Mouse (Mus musculus): ENCODE results near the gene Suv39h1. TPM values are rescaled to one million over a fixed set of nuclear protein-coding genes. Genes with fewer than 3 reads are reported as not detected.

Suv39h1 gene
- total RNA-seq (2023): 10 to 100 TPM; 31.4 to 35.9 TPM

DNA sequence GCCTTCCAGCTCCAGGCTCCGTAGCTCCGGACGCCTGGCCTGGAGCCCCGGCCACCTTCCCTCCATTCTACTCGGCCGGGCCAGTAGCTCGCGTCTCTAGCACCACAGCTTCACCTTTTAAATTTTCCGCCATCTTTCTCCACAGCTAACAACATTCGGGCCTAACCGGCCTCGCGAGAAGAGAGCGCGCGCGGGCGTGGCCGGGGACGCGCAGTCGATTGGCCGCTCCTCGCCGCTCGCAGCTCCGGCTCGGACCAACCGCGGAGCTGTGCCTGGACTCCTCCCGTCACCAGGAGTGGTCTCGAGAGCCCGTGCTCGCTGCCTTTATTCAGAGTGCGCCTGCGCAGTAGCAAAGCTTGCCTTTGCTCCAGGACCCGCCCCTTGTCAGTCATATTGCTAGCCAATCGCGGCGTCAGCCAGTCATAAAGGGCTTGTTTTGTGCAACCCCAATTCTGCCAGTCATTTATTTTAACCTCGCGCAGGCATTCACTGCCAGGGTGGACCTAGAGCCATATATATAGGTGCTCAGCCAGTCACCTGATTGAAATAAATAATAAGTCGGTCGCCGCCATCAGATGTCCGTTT lies at the start of gene Suv39h1:
Suv39h1 (minus strand) TSS at position 331 of the 585 bp plus-strand sequence.

GRCm38 (mm10) chrX:8090346-8090953 lies 15.9 kb upstream of the Suv39h1 start, which contains the start of gene Was:
Gene Was, minus strand, starts transcription at chrX:8090498.

DNA sequence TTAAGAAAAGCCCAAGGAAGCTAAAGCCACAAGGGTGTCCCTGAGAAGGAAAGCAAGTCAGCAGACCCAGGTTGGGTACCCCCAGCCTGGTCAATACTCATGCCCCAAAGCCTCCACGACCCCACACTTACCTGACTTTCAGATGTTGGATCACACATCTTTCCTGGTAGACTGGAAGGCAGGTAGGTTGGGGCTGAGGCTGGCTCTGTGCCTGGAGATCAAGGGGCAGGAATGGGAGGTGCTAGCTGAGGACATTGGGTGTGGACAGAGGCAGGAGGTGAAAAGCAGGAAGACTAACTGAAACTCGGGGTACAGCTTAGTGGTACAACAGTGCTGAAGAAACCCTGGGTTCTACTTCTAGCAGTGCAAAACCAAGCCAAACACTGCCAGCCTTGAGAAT lies 56.3 kb downstream of the Suv39h1 start, which contains the start of gene Glod5:
Glod5 (minus strand) TSS at position 207 of the 400 bp plus-strand sequence.

Other genes with a start within 250 kb of the Suv39h1 start
- 100 to 1,000 TPM; 119 to 128 TPM for gene Otud5, start 233.4 kb downstream of the Suv39h1 start, total RNA-seq (2023)
- gene Pim2, start 196.5 kb downstream of the Suv39h1 start, total RNA-seq (2023): 1 to 10 TPM; 2.6 to 4.0 TPM
- 10 to 100 TPM; 22.8 to 23.3 TPM for gene Slc35a2, start 190.7 kb downstream of the Suv39h1 start, total RNA-seq (2023)
- gene Pqbp1, start 175.5 kb downstream of the Suv39h1 start, total RNA-seq (2023): 10 to 100 TPM; 35.3 to 39.9 TPM
- 10 to 100 TPM; 43.0 to 48.2 TPM for gene Timm17b, start 175.4 kb downstream of the Suv39h1 start, total RNA-seq (2023)
- gene Gm10491, start 166.9 kb downstream of the Suv39h1 start, total RNA-seq (2023): not detected
- gene Gm10490, start 165.2 kb downstream of the Suv39h1 start, total RNA-seq (2023): not detected
- not detected for gene Pcsk1n, start 154.9 kb downstream of the Suv39h1 start, total RNA-seq (2023)
- gene Eras, start 146.2 kb downstream of the Suv39h1 start, total RNA-seq (2023): not detected
- 10 to 100 TPM in 1 of 2 experiments, 1 to 10 TPM in 1; 7.2 to 10.7 TPM for gene Hdac6, start 126.9 kb downstream of the Suv39h1 start, total RNA-seq (2023)
- 10 to 100 TPM; 16.6 to 22.9 TPM for gene Gata1, start 96.7 kb downstream of the Suv39h1 start, total RNA-seq (2023)
- gene Glod5, start 56.3 kb downstream of the Suv39h1 start, total RNA-seq (2023): not detected
- gene Was, start 15.7 kb upstream of the Suv39h1 start, total RNA-seq (2023): 100 to 1,000 TPM; 149 to 168 TPM
- 10 to 100 TPM; 33.7 to 34.7 TPM for gene Wdr13, start 58.1 kb upstream of the Suv39h1 start, total RNA-seq (2023)
- 100 to 1,000 TPM; 323 to 397 TPM for gene Rbm3, start 71.1 kb upstream of the Suv39h1 start, total RNA-seq (2023)
- 10 to 100 TPM; 10.5 to 16.2 TPM for gene Tbc1d25, start 101.4 kb upstream of the Suv39h1 start, total RNA-seq (2023)
- 10 to 100 TPM; 52.0 to 57.8 TPM for gene Ebp, start 118.8 kb upstream of the Suv39h1 start, total RNA-seq (2023)
- under 1 TPM in 1 of 2 experiments, not detected in 1; 0.88 TPM for gene Porcn, start 131.8 kb upstream of the Suv39h1 start, total RNA-seq (2023)
- 10 to 100 TPM; 15.3 to 17.3 TPM for gene Ftsj1, start 177.6 kb upstream of the Suv39h1 start, total RNA-seq (2023)
- 10 to 100 TPM; 15.1 to 20.6 TPM for gene Slc38a5, start 196.4 kb upstream of the Suv39h1 start, total RNA-seq (2023)

Data from neutrophil, adult 83 days (primary cell).